Mouse (Mus musculus) midbrain, embryonic 14.5 days (tissue): ENCODE results near the gene Hid1. TPM values are rescaled to one million over a fixed set of nuclear protein-coding genes. Genes with fewer than 3 reads are reported as not detected.

Experiments
- ATAC-seq: fragments of 200-750 bp; cut with Nextera tagmentation; 2 replicates; pipeline ENCODE4 v1.8.0; 2017; ENCODE audit warnings: moderate number of reproducible peaks, moderate library complexity; ENCODE audit not compliant: low FRiP score, low TSS enrichment
- DNase-seq: peaks from one replicate; pipeline ENCODE4 v3.0.0-alpha.2; 2015
- H3K27ac ChIP-seq: fragments of 300-500 bp; sonication (generic); replicated peaks from 2 replicates; pipeline ENCODE4 v1.5.1; 2014; ENCODE audit warnings: mild to moderate bottlenecking, low read depth, low read length, moderate library complexity
- H3K27me3 ChIP-seq: fragments of 300-500 bp; sonication (generic); 2 replicates; pipeline ENCODE4 v1.6.1; 2014; ENCODE audit warnings: low read length, control low read depth, mixed read lengths; ENCODE audit not compliant: control insufficient read depth, insufficient read depth
- H3K36me3 ChIP-seq: fragments of 300-500 bp; sonication (generic); 2 replicates; pipeline ENCODE4 v1.6.1; 2014; ENCODE audit warnings: low read length, control low read depth; ENCODE audit not compliant: control insufficient read depth, insufficient read depth
- H3K4me1 ChIP-seq: fragments of 300-500 bp; sonication (generic); 2 replicates; pipeline ENCODE4 v1.6.1; 2014; ENCODE audit warnings: mild to moderate bottlenecking, antibody characterized with exemption, low read length, control low read depth; ENCODE audit not compliant: control insufficient read depth, insufficient read depth
- H3K4me2 ChIP-seq: fragments of 300-500 bp; sonication (generic); 2 replicates; pipeline ENCODE4 v1.6.1; 2014; ENCODE audit warnings: mild to moderate bottlenecking, low read length, moderate library complexity
- H3K4me3 ChIP-seq: fragments of 300-500 bp; sonication (generic); replicated peaks from 2 replicates; pipeline ENCODE4 v1.5.1; 2014; ENCODE audit warnings: low read depth, low read length
- H3K9ac ChIP-seq: fragments of 300-500 bp; sonication (generic); replicated peaks from 2 replicates; pipeline ENCODE4 v1.6.1; 2014; ENCODE audit warnings: mild to moderate bottlenecking, low read length, moderate library complexity
- H3K9me3 ChIP-seq: fragments of 300-500 bp; sonication (generic); 2 replicates; pipeline ENCODE4 v1.6.1; 2016; ENCODE audit warnings: low read length, control low read depth, mixed read lengths; ENCODE audit not compliant: control insufficient read depth
- WGBS: fragments of 180-500 bp; shearing (Covaris S2); extraction: QIAGEN DNeasy Blood & Tissue Kit; methylation state at CpG from one replicate; pipeline ENCODE4 v1.1.7; 2014; 5-methylcytosine and 5-hydroxymethylcytosine counted together
- polyA plus RNA-seq: library from polyadenylated mRNA; unstranded; fragments of >200 nt; fragmentation: Nextera tagmentation; extraction: Ambion mirVana; gene quantifications from 2 replicates; pipeline ENCODE4 v1.2.1, GENCODE M21; 2014

Gene Hid1
- polyA plus RNA-seq, 1 experiment from 2014 or later, result 43.3 TPM

DNA sequence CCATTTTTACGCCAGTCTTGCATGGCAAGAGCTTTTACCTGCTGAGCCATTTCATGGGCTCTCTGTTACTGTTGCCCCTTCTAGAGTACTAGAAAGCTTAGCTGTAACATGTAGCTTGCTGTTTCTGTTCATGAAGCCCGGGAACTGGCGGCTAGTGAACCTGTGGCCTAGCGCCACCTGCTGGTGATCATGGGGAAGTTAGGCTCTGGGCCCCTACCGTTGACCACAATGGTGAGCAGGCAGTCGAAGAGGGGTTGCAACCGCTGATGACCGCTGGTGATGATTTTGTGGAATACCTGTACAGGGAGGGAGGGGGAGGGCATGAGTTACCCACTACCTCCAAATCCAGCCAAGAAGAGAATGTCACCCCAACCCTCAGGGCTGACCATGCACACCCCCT, 13.4 kb downstream of the Hid1 start:
- Histone ChIP-seq H3K4me1 (peaks cover 6% of the 10 kb centered on the region), H3K27me3 (no peaks in the 10 kb centered on the region), H3K27ac (no peak overlapping the region), H3K4me2 (no peak overlapping the region), H3K9ac (no peak overlapping the region), H3K36me3 (peaks cover 68% of the 10 kb centered on the region), H3K9me3 (no peaks in the 10 kb centered on the region), H3K4me3 (no peak overlapping the region)
- DNase-seq (peak; percentile 92), ATAC-seq (no peak; the same call in 1 of the 2 replicates)
- WGBS, result 9% methylated on average over 8 of the region's 8 CpGs

DNA sequence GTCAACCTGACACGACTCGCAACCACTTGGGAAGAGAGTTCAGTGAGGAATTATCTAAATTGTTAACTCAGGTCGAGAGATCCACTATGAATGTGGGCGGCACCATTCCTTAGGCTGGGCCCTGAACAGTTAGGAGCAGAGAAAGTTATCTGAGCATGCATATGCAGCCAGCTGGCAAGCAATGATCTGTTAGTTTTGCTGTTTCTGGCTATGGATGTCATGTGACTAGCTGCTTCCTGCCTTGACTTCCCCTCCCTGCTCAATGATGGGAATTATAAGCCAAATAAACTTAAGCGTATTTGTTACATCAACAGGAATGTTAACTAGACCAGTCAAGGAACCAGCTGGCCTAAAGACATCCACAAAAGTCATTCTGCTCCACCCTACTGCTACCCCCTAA, 14.2 kb downstream of the Hid1 start:
- Histone ChIP-seq H3K36me3 (peaks cover 71% of the 10 kb centered on the region), H3K27ac (no peak overlapping the region), H3K4me2 (no peak overlapping the region), H3K9me3 (no peaks in the 10 kb centered on the region), H3K4me3 (no peak overlapping the region), H3K27me3 (no peaks in the 10 kb centered on the region), H3K9ac (no peak overlapping the region), H3K4me1 (no peaks in the 10 kb centered on the region)
- WGBS, result 94% methylated on average over 5 of the region's 5 CpGs
- no peak for DNase-seq
- ATAC-seq, result no peak

DNA sequence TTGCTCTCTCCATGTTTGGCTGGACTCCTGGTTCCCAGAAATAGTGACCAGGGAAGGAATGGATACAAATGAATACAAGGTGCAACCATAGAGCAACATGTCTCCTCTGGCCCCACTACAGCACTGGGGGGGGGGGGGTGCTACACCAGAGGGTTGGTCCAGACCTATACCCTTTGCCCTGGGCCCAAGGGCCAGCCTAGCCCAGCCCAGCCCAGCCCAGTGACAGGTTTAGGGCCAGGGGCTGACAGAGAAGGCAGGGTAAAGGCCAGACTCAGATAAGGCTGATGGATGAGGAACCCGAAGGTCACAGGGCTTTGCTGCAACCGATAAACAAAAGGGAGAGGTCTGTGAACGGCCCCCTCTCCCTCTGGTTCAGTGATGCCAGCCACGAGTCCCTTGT, 17.6 kb downstream of the Hid1 start:
- Histone ChIP-seq H3K9me3 (no peaks in the 10 kb centered on the region), H3K4me1 (no peaks in the 10 kb centered on the region), H3K27me3 (no peaks in the 10 kb centered on the region), H3K4me2 (no peak overlapping the region), H3K27ac (no peak overlapping the region), H3K4me3 (no peak overlapping the region), H3K36me3 (peaks cover 55% of the 10 kb centered on the region), H3K9ac (no peak overlapping the region)
- WGBS, result 84% methylated on average over 4 of the region's 4 CpGs
- DNase-seq, result no peak
- ATAC-seq, result no peak

DNA sequence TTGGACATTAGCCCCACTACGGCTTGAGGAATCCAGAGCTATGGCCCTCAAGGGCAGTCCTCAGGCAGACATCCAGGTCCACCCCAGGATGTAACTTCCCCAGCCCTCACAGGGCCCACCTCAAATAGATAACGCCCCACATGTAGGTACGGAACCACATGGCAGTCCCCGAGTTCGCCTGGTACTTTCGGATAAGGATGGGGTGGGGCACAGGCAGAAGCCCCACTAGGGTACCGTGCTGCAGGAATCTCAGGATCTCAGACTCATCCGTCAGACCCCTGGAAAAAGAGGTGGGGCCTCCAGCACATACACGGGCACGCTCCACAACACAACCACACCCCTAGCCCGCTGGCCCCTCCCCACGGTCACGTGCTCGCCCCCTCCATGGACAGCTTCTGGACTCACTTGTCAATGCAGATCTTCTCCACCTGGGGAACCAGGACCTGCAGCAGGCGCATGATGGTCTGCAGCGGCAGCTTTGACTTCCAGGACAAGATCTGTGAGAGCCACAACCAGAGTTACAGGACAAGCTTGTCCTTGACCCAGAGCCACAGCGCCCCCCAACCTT, 18.8 kb downstream of the Hid1 start:
- no peak overlapping the region for H3K4me3 ChIP-seq
- no peaks in the 10 kb centered on the region for H3K27me3 ChIP-seq
- H3K36me3 ChIP-seq, result peaks cover 48% of the 10 kb centered on the region
- no peak overlapping the region for H3K9ac ChIP-seq
- H3K4me2 ChIP-seq, result no peak overlapping the region
- H3K9me3 ChIP-seq, result no peaks in the 10 kb centered on the region
- 64% methylated on average over 17 of the region's 17 CpGs for WGBS
- no peaks in the 10 kb centered on the region for H3K4me1 ChIP-seq
- DNase-seq (no peak), ATAC-seq (no peak)
- H3K27ac ChIP-seq, result no peak overlapping the region

DNA sequence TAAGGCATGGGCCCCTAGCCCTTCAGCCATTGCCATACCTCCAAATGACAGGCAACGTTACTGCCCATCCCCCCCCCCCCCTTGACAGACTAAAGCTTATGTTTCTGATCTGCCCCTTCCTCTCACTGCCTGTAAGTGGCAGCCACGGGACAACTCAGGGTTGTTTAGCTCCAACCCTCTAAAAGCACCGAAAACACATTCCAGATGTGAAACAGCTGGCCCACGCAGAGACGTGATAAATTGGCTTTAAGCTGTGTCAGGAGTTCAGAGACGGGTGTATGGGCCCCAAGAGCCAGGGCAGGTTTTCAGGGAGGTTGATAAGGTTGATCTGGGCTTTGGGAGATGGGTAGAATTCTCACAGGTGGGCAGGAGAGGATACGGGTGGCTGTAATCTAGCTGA, 22.0 kb downstream of the Hid1 start:
- ATAC-seq (no peak), DNase-seq (no peak)
- H3K9me3 ChIP-seq, result no peaks in the 10 kb centered on the region
- H3K4me3 ChIP-seq, result no peak overlapping the region
- H3K36me3 ChIP-seq, result peaks cover 18% of the 10 kb centered on the region
- H3K9ac ChIP-seq, result no peak overlapping the region
- H3K27ac ChIP-seq, result no peak overlapping the region
- no peak overlapping the region for H3K4me2 ChIP-seq
- WGBS, result 51% methylated on average over 7 of the region's 7 CpGs
- H3K27me3 ChIP-seq, result no peaks in the 10 kb centered on the region
- no peaks in the 10 kb centered on the region for H3K4me1 ChIP-seq

DNA sequence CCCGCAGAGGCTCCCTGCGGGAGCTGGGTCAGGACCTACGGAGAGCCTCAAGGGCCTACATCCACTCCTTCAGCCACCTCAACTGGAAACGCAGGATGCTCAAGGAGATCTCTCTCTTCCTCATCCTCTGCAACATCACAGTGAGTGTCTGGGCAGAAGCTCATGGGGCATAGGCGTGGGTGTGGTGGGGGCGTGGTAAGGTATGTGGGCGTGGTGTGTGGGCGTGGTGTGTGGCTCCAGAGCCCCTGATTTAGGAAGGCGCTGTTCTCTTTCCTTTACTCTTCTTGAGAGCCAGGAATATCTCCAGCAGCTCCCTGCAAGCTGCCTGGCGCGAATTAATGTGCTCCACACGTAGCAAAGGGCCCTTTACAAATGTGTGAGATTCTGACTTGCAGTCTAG, 22.6 kb downstream of the Hid1 start:
- no peak overlapping the region for H3K9ac ChIP-seq
- no peak overlapping the region for H3K27ac ChIP-seq
- H3K4me1 ChIP-seq, result no peaks in the 10 kb centered on the region
- H3K4me2 ChIP-seq, result no peak overlapping the region
- ATAC-seq (no peak), DNase-seq (no peak)
- peaks cover 12% of the 10 kb centered on the region for H3K36me3 ChIP-seq
- no peaks in the 10 kb centered on the region for H3K27me3 ChIP-seq
- 14% methylated on average over 12 of the region's 12 CpGs for WGBS
- H3K4me3 ChIP-seq, result no peak overlapping the region
- H3K9me3 ChIP-seq, result no peaks in the 10 kb centered on the region

DNA sequence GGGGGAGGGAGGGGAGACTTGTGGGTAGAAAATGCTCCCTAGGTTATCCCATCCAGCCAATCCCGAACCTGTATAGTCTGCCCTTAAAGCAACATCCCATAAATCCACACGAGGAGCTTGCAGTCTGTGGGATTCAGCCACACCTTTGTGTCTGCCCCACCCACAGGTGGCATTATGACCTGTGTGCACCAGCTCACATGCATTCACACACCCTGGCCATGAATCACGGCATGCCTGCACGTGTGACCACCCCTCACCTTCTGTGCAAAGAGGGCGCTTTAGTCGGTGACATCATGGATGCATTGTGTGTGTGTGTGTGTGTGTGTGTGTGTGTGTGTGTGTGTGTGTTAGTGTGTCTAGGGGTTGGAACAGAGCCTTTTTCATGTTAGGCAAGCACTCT, 25.7 kb downstream of the Hid1 start:
- WGBS, result 76% methylated on average over 6 of the region's 6 CpGs
- Histone ChIP-seq H3K4me2 (no peak overlapping the region), H3K9me3 (no peaks in the 10 kb centered on the region), H3K36me3 (no peaks in the 10 kb centered on the region), H3K4me3 (no peak overlapping the region), H3K27me3 (no peaks in the 10 kb centered on the region), H3K27ac (no peak overlapping the region), H3K4me1 (no peaks in the 10 kb centered on the region), H3K9ac (no peak overlapping the region)
- ATAC-seq, result no peak
- no peak for DNase-seq

DNA sequence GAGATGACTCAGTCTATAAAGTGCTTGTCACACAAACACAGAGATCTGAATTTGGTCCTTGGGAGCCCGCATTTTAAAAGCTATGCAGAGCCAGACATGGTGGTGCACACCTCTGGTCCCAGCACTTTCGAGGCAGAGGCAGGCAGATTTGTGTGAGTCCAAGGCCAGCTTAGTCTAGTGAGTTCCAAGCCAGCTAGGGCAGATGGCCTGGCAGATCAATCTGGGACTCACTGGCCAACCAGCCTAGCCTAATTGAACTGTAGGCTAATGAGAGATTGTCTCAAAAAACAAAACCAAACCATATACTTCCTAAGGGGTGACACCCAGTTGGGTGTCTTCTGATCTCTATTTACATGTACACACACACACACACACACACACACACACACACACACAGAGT, 26.3 kb downstream of the Hid1 start:
- H3K4me2 ChIP-seq, result no peak overlapping the region
- WGBS, result 66% methylated on average over 2 of the region's 2 CpGs
- no peaks in the 10 kb centered on the region for H3K9me3 ChIP-seq
- no peak for ATAC-seq
- DNase-seq, result no peak
- no peak overlapping the region for H3K9ac ChIP-seq
- H3K27ac ChIP-seq, result no peak overlapping the region
- no peaks in the 10 kb centered on the region for H3K27me3 ChIP-seq
- no peaks in the 10 kb centered on the region for H3K36me3 ChIP-seq
- H3K4me1 ChIP-seq, result no peaks in the 10 kb centered on the region
- H3K4me3 ChIP-seq, result no peak overlapping the region

DNA sequence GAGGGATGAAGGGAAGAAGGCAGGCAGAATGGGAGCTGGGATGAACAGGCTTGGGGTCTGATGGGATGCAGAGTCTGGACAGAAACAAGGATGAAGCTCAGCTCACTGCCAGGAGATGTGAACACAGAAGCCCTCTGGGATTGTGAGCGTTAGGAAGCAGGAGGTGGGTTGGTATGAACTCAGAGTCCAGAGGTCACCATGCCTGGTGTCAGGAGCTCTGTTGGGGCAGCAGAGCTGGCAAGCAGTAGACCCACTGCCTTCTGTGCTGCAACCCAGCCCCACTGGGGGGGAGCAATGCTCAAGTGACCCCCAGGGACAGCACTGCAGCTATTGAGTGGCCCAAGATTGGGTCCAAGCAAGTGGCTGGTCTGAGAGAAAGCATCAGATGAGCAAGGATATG, 29.7 kb downstream of the Hid1 start:
- Histone ChIP-seq H3K27ac (no peak overlapping the region), H3K4me1 (no peaks in the 10 kb centered on the region; the same call in 1 of the 2 replicates), H3K36me3 (no peaks in the 10 kb centered on the region), H3K27me3 (peaks cover 14% of the 10 kb centered on the region; the same call in 1 of the 2 replicates), H3K4me3 (no peak overlapping the region), H3K9ac (no peak overlapping the region), H3K4me2 (no peak overlapping the region), H3K9me3 (no peaks in the 10 kb centered on the region)
- 60% methylated on average over 1 of the region's 1 CpGs for WGBS
- DNase-seq (no peak), ATAC-seq (no peak)
